ENCODE assay signal across 11 mouse cellular contexts in genomic region chr4:123613309-123613947, GRCm38 (mm10).
DNase-seq lines count a peak whose midpoint lies in the region; ATAC-seq and TF ChIP-seq lines count a peak whose summit lies in the region.
"Had no signal": no experiment of that assay in that cellular context is flagged by ENCODE, and none has a peak within 500 bp of the region (broad histone marks: within the 10 kb centered on the region; RNA-seq: fewer than 3 reads in every experiment).

No protein-coding gene starts in this region.

- H3K9ac ChIP-seq in intestine, postnatal 0 days (ENCODE audit: low read depth, low read length) = peak overlapping the region; percentile 26; the same call in 1 of the 2 replicates
- no peak overlapping the region for H3K9ac ChIP-seq in liver, embryonic 12.5 days

- H3K27me3 ChIP-seq in intestine, postnatal 0 days (replicated peaks; ENCODE audit: control insufficient read depth, insufficient read depth, low read length) = no peaks in the 10 kb centered on the region
- H3K27me3 ChIP-seq in liver, embryonic 12.5 days (replicated peaks) = no peaks in the 10 kb centered on the region

- peak overlapping the region; percentile 25 for H3K4me3 ChIP-seq in intestine, postnatal 0 days (ENCODE audit: low read depth, low read length)
- peak overlapping the region; percentile 12; the same call in 1 of the 2 replicates for H3K4me3 ChIP-seq in liver, embryonic 12.5 days
- H3K4me3 ChIP-seq: left cerebral cortex, adult 2 months had no signal

- 25% methylated on average over 7 of the region's 7 CpGs for WGBS in intestine, postnatal 0 days
- WGBS in liver, embryonic 12.5 days (ENCODE audit: insufficient replicate concordance) = 62% methylated on average over 7 of the region's 7 CpGs

- no peaks in the 10 kb centered on the region for H3K36me3 ChIP-seq in intestine, postnatal 0 days (ENCODE audit: control insufficient read depth, insufficient read depth)
- H3K36me3 ChIP-seq in liver, embryonic 12.5 days = no peaks in the 10 kb centered on the region

- intact Hi-C loops in heart, postnatal 25 days (cut with DNase I) = no loop called here

- H3K9me3 ChIP-seq in intestine, postnatal 0 days (ENCODE audit: control insufficient read depth) = no peaks in the 10 kb centered on the region
- no peaks in the 10 kb centered on the region for H3K9me3 ChIP-seq in liver, embryonic 12.5 days (replicated peaks)

- TF ChIP-seq CTCF in intestine, postnatal 0 days (IDR thresholded peaks at IDR 0.05; ENCODE audit: low read depth) = no peak

- H3K27ac ChIP-seq in intestine, postnatal 0 days (ENCODE audit: low read depth, low read length) = peak overlapping the region; percentile 50; the same call in 1 of the 2 replicates
- 0 out of 2 replicates have a peak overlapping the region, but pooled peaks have one; percentile 54 for H3K27ac ChIP-seq in liver, embryonic 12.5 days
- H3K27ac ChIP-seq: left cerebral cortex, adult 2 months had no signal

- H3K4me2 ChIP-seq in intestine, postnatal 0 days (replicated peaks; ENCODE audit: low read depth) = peak overlapping the region; percentile 48
- H3K4me2 ChIP-seq in liver, embryonic 12.5 days = peak overlapping the region; percentile 20

- peak; percentile 68 for DNase-seq in heart, adult 11 months
- DNase-seq in heart, postnatal 25 days (ENCODE audit: low spot score) = no peak
- DNase-seq in retina, embryonic 14.5 days (ENCODE audit: low spot score) = peak; percentile 50
- DNase-seq in thymus, postnatal 10 days (ENCODE audit: low spot score in 2 of 2) = no peak
- DNase-seq in right cerebral cortex, adult 2 months (ENCODE audit: low spot score in 2 of 2) = no peak
- no peak for DNase-seq in T-cell, adult 2 months (ENCODE audit: low spot score)
- DNase-seq: cerebellum, adult 11 months; right cerebral cortex, postnatal 4 days had no signal

- peak; percentile 96 for ATAC-seq in intestine, postnatal 0 days
- peak; percentile 55 for ATAC-seq in liver, embryonic 12.5 days

- no peaks in the 10 kb centered on the region for H3K4me1 ChIP-seq in intestine, postnatal 0 days (replicated peaks; ENCODE audit: control insufficient read depth, insufficient read depth, low read length)
- peaks cover 43% of the 10 kb centered on the region for H3K4me1 ChIP-seq in liver, embryonic 12.5 days

Comparison
In these comparisons a context has a peak if more than half of its experiments do, and no peak if none do; other contexts are left out.
1. DNase-seq: peak in heart, adult 11 months (single experiment) and retina, embryonic 14.5 days (single experiment); none in heart, postnatal 25 days (single experiment), thymus, postnatal 10 days (0 of 2), right cerebral cortex, adult 2 months (0 of 2) and T-cell, adult 2 months (single experiment).